Mouse (Mus musculus) limb, embryonic 15.5 days (tissue): ENCODE measurements at regions not wholly inside any gene's neighbourhood (a gene's known extent, or its start where the extent isn't known, plus 50 kb on each side); places are given as distances from the start of the nearest gene placed in this dataset.

ENCODE experiments used
- ATAC-seq: fragments of 200-750 bp; cut with Nextera tagmentation; 2 replicates; pipeline ENCODE4 v1.8.0; 2017; ENCODE audit warnings: low read depth, moderate TSS enrichment; ENCODE audit not compliant: insufficient number of reproducible peaks, low FRiP score, low TSS enrichment
- H3K27ac ChIP-seq: fragments of 300-500 bp; sonication (generic); 2 replicates; pipeline ENCODE4 v1.5.1; 2015; ENCODE audit warnings: moderate library complexity, mild to moderate bottlenecking, inconsistent platforms
- H3K27me3 ChIP-seq: fragments of 300-500 bp; sonication (generic); 2 replicates; pipeline ENCODE4 v1.6.1; 2015; ENCODE audit warnings: inconsistent platforms
- H3K36me3 ChIP-seq: fragments of 300-500 bp; sonication (generic); 2 replicates; pipeline ENCODE4 v1.6.1; 2015; ENCODE audit warnings: inconsistent platforms
- H3K4me1 ChIP-seq: fragments of 300-500 bp; sonication (generic); 2 replicates; pipeline ENCODE4 v1.6.1; 2015; ENCODE audit warnings: inconsistent platforms
- H3K4me2 ChIP-seq: fragments of 300-500 bp; sonication (generic); 2 replicates; pipeline ENCODE4 v1.6.1; 2015; ENCODE audit warnings: mild to moderate bottlenecking, inconsistent platforms
- H3K4me3 ChIP-seq: fragments of 300-500 bp; sonication (generic); 2 replicates; pipeline ENCODE4 v1.5.1; 2015; ENCODE audit warnings: mild to moderate bottlenecking, inconsistent platforms
- H3K9ac ChIP-seq: fragments of 300-500 bp; sonication (generic); 2 replicates; pipeline ENCODE4 v1.6.1; 2015; ENCODE audit warnings: inconsistent platforms
- H3K9me3 ChIP-seq: fragments of 300-500 bp; sonication (generic); 2 replicates; pipeline ENCODE4 v1.6.1; 2016; ENCODE audit warnings: inconsistent platforms
- WGBS: fragments of 180-500 bp; shearing (Covaris S2); methylation state at CpG from one replicate; pipeline ENCODE4 v1.1.7; 2015; 5-methylcytosine and 5-hydroxymethylcytosine counted together

- H3K4me1 ChIP-seq, result peaks cover 9% of the 10 kb centered on the region
- no peak overlapping the region for H3K9ac ChIP-seq
- WGBS, result 71% methylated on average over 6 of the region's 6 CpGs
- no peaks in the 10 kb centered on the region for H3K36me3 ChIP-seq
- no peaks in the 10 kb centered on the region for H3K9me3 ChIP-seq
- no peak overlapping the region for H3K27ac ChIP-seq
- H3K27me3 ChIP-seq, result peaks cover 20% of the 10 kb centered on the region; the same call in 1 of the 2 replicates
- H3K4me3 ChIP-seq, result no peak overlapping the region
- no peak overlapping the region for H3K4me2 ChIP-seq
- ATAC-seq, result no peak
Measured at GRCm38 (mm10) chrX:12494535-12494934, 93.1 kb upstream of the Atp6ap2 start.

GRCm38 (mm10) chrX:12500601-12501000, 87.0 kb upstream of the Atp6ap2 start:
- WGBS, result 60% methylated on average over 3 of the region's 3 CpGs
- no peak for ATAC-seq
- H3K4me1 ChIP-seq, result no peaks in the 10 kb centered on the region; the same call in 1 of the 2 replicates
- H3K9ac ChIP-seq, result no peak overlapping the region
- no peak overlapping the region for H3K27ac ChIP-seq
- 0 out of 2 replicates have a peak, but pooled peaks cover 3% of the 10 kb centered on the region for H3K27me3 ChIP-seq
- H3K4me2 ChIP-seq, result no peak overlapping the region
- H3K36me3 ChIP-seq, result no peaks in the 10 kb centered on the region
- H3K9me3 ChIP-seq, result no peaks in the 10 kb centered on the region
- no peak overlapping the region for H3K4me3 ChIP-seq

GRCm38 (mm10) chrX:12502364-12502763, 85.2 kb upstream of the Atp6ap2 start:
- Histone ChIP-seq H3K4me2 (no peak overlapping the region), H3K4me3 (no peak overlapping the region), H3K9me3 (no peaks in the 10 kb centered on the region), H3K4me1 (no peaks in the 10 kb centered on the region; the same call in 1 of the 2 replicates), H3K9ac (no peak overlapping the region), H3K27ac (no peak overlapping the region), H3K36me3 (no peaks in the 10 kb centered on the region), H3K27me3 (0 out of 2 replicates have a peak, but pooled peaks cover 3% of the 10 kb centered on the region)
- ATAC-seq, result no peak
- 73% methylated on average over 4 of the region's 4 CpGs for WGBS

- Histone ChIP-seq H3K4me1 (no peaks in the 10 kb centered on the region; the same call in 1 of the 2 replicates), H3K4me3 (no peak overlapping the region), H3K27me3 (no peaks in the 10 kb centered on the region), H3K27ac (no peak overlapping the region), H3K36me3 (no peaks in the 10 kb centered on the region), H3K9ac (no peak overlapping the region), H3K4me2 (no peak overlapping the region), H3K9me3 (no peaks in the 10 kb centered on the region)
- WGBS, result 61% methylated on average over 1 of the region's 1 CpGs
- ATAC-seq, result no peak
Measured at GRCm38 (mm10) chrX:12503581-12503980, 84.0 kb upstream of the Atp6ap2 start.

GRCm38 (mm10) chrX:12511119-12511518, 76.5 kb upstream of the Atp6ap2 start:
- Histone ChIP-seq H3K27me3 (no peaks in the 10 kb centered on the region), H3K4me3 (no peak overlapping the region), H3K4me2 (no peak overlapping the region), H3K9me3 (no peaks in the 10 kb centered on the region), H3K36me3 (no peaks in the 10 kb centered on the region), H3K9ac (no peak overlapping the region), H3K4me1 (no peaks in the 10 kb centered on the region), H3K27ac (no peak overlapping the region)
- no peak for ATAC-seq
- WGBS, result 67% methylated on average over 3 of the region's 3 CpGs

GRCm38 (mm10) chrX:12525044-12525443, 62.6 kb upstream of the Atp6ap2 start:
- Histone ChIP-seq H3K27me3 (peaks cover 17% of the 10 kb centered on the region; the same call in 1 of the 2 replicates), H3K4me2 (no peak overlapping the region), H3K4me1 (peaks cover 6% of the 10 kb centered on the region; the same call in 1 of the 2 replicates), H3K36me3 (no peaks in the 10 kb centered on the region), H3K4me3 (no peak overlapping the region), H3K27ac (no peak overlapping the region), H3K9ac (no peak overlapping the region), H3K9me3 (no peaks in the 10 kb centered on the region)
- 48% methylated on average over 3 of the region's 3 CpGs for WGBS
- no peak for ATAC-seq

- no peak overlapping the region for H3K4me2 ChIP-seq
- H3K4me3 ChIP-seq, result no peak overlapping the region
- H3K9me3 ChIP-seq, result no peaks in the 10 kb centered on the region
- H3K36me3 ChIP-seq, result no peaks in the 10 kb centered on the region
- peaks cover 9% of the 10 kb centered on the region; the same call in 1 of the 2 replicates for H3K27me3 ChIP-seq
- no peak overlapping the region for H3K27ac ChIP-seq
- H3K4me1 ChIP-seq, result no peaks in the 10 kb centered on the region
- no peak for ATAC-seq
- WGBS, result 57% methylated on average over 6 of the region's 6 CpGs
- H3K9ac ChIP-seq, result no peak overlapping the region
Measured at GRCm38 (mm10) chrX:12530406-12531311, 56.9 kb upstream of the Atp6ap2 start.
